9 mouse cellular contexts compared by ENCODE assay signal in the genomic region with DNA sequence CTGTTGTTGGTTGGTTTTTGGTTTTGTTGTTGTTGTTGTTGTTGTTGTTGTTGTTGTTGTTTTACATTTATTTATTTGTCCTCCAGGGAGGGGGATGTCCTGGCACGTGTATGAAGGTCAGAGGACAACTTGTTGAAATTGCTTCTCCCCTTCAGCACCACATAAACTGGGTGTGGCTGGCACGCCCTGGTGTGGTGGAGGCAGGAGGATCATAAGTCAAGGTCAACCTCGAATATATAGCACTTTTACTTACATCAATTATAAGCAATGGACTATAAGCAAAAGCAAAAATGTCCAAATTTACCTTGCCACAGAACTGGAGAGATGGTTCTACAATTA. TPM values are rescaled to one million over a fixed set of nuclear protein-coding genes. Genes with fewer than 3 reads are reported as not detected.
DNase-seq lines count a peak whose midpoint lies in the region; ATAC-seq lines count a peak whose summit lies in the region.
"Had no signal": no experiment of that assay in that cellular context is flagged by ENCODE, and none has a peak within 500 bp of the region (broad histone marks: within the 10 kb centered on the region; RNA-seq: fewer than 3 reads in every experiment).

No protein-coding gene starts in this region.

- H3K27me3 ChIP-seq in lung, embryonic 15.5 days: no peaks in the 10 kb centered on the region
- no peaks in the 10 kb centered on the region for H3K27me3 ChIP-seq in forebrain, embryonic 10.5 days (ENCODE audit: poor library complexity, severe bottlenecking)
- H3K27me3 ChIP-seq in limb, embryonic 15.5 days: no peaks in the 10 kb centered on the region
- no peaks in the 10 kb centered on the region for H3K27me3 ChIP-seq in stomach, embryonic 15.5 days (replicated peaks)

- no peaks in the 10 kb centered on the region for H3K9me3 ChIP-seq in lung, embryonic 15.5 days
- no peaks in the 10 kb centered on the region for H3K9me3 ChIP-seq in forebrain, embryonic 10.5 days
- no peaks in the 10 kb centered on the region for H3K9me3 ChIP-seq in limb, embryonic 15.5 days
- H3K9me3 ChIP-seq in stomach, embryonic 15.5 days: no peaks in the 10 kb centered on the region

- 66% methylated on average over 3 of the region's 3 CpGs for WGBS in lung, embryonic 15.5 days
- WGBS in forebrain, embryonic 10.5 days: 83% methylated on average over 3 of the region's 3 CpGs
- WGBS in limb, embryonic 15.5 days: 76% methylated on average over 3 of the region's 3 CpGs
- WGBS in stomach, embryonic 15.5 days: 68% methylated on average over 3 of the region's 3 CpGs

- DNase-seq in lung, postnatal 36 days: no peak
- no peak for DNase-seq in forebrain, embryonic 10.5 days (ENCODE audit: extremely low spot score, low spot score)
- no peak for DNase-seq in right cerebral cortex, postnatal 10 days (ENCODE audit: low spot score in 2 of 2)
- no peak for DNase-seq in thymus, postnatal 36 days

- no peak overlapping the region for H3K9ac ChIP-seq in lung, embryonic 15.5 days
- no peak overlapping the region for H3K9ac ChIP-seq in limb, embryonic 15.5 days
- H3K9ac ChIP-seq in stomach, embryonic 15.5 days: no peak overlapping the region

- ATAC-seq in lung, embryonic 15.5 days (ENCODE audit: borderline replicate concordance, extremely low read depth, low FRiP score, low TSS enrichment): 0 out of 2 replicates have a peak, but pooled peaks have one; percentile 3
- ATAC-seq in limb, embryonic 15.5 days (ENCODE audit: insufficient number of reproducible peaks, low FRiP score, low TSS enrichment, low read depth): no peak
- 0 out of 2 replicates have a peak, but pooled peaks have one; percentile 37 for ATAC-seq in stomach, embryonic 15.5 days (ENCODE audit: insufficient read depth, low FRiP score, low read depth)
- no peak for ATAC-seq in activated CD4-positive, CD25-positive, alpha-beta regulatory T cell, adult 4 months

- no peak overlapping the region for H3K27ac ChIP-seq in lung, embryonic 15.5 days
- no peak overlapping the region for H3K27ac ChIP-seq in forebrain, embryonic 10.5 days
- H3K27ac ChIP-seq in limb, embryonic 15.5 days: no peak overlapping the region
- no peak overlapping the region for H3K27ac ChIP-seq in stomach, embryonic 15.5 days

- H3K4me3 ChIP-seq in lung, embryonic 15.5 days: peak overlapping the region; percentile 85
- H3K4me3 ChIP-seq in forebrain, embryonic 10.5 days: peak overlapping the region; percentile 82
- peak overlapping the region; percentile 98 for H3K4me3 ChIP-seq in limb, embryonic 15.5 days
- peak overlapping the region; percentile 61 for H3K4me3 ChIP-seq in stomach, embryonic 15.5 days (replicated peaks)

- H3K36me3 ChIP-seq in lung, embryonic 15.5 days: peaks cover 23% of the 10 kb centered on the region
- peaks cover 24% of the 10 kb centered on the region for H3K36me3 ChIP-seq in forebrain, embryonic 10.5 days (replicated peaks)
- H3K36me3 ChIP-seq in limb, embryonic 15.5 days: peaks cover 20% of the 10 kb centered on the region
- H3K36me3 ChIP-seq in stomach, embryonic 15.5 days: peaks cover 17% of the 10 kb centered on the region

- peak overlapping the region; percentile 53 for H3K4me2 ChIP-seq in lung, embryonic 15.5 days
- H3K4me2 ChIP-seq in limb, embryonic 15.5 days: peak overlapping the region; percentile 42
- peak overlapping the region; percentile 43 for H3K4me2 ChIP-seq in stomach, embryonic 15.5 days

- peaks cover 3% of the 10 kb centered on the region; the same call in 1 of the 2 replicates for H3K4me1 ChIP-seq in lung, embryonic 15.5 days
- H3K4me1 ChIP-seq in forebrain, embryonic 10.5 days: peaks cover 5% of the 10 kb centered on the region
- no peaks in the 10 kb centered on the region; the same call in 1 of the 2 replicates for H3K4me1 ChIP-seq in limb, embryonic 15.5 days
- H3K4me1 ChIP-seq in stomach, embryonic 15.5 days: peaks cover 3% of the 10 kb centered on the region; the same call in 1 of the 2 replicates

RNA-seq across cellular contexts. Expression of a gene that starts 0.6 kb away (rescaled TPM):
- 71.9 and 78.4 TPM in 2 replicates for polyA plus RNA-seq in lung, embryonic 15.5 days (2015; fragmentation: Nextera tagmentation; extraction: Ambion mirVana)
- polyA plus RNA-seq in forebrain, embryonic 10.5 days (2016; fragmentation: Nextera tagmentation; extraction: Ambion mirVana): 104 and 107 TPM in 2 replicates
- polyA plus RNA-seq in limb, embryonic 15.5 days (2015; fragmentation: Nextera tagmentation; extraction: Ambion mirVana): 63.2 and 66.8 TPM in 2 replicates
- polyA plus RNA-seq in stomach, embryonic 15.5 days (2015; fragmentation: Nextera tagmentation; extraction: Ambion mirVana): 68.4 and 76.6 TPM in 2 replicates
- 10 to 100 TPM; 37.5 to 38.6 TPM for polyA plus RNA-seq in activated CD4-positive, CD25-positive, alpha-beta regulatory T cell, adult 4 months (2017; shearing (Covaris generic))

RNA-seq across cellular contexts. Expression of a gene that starts 11.2 kb away (rescaled TPM):
- polyA plus RNA-seq in lung, embryonic 15.5 days (2015; fragmentation: Nextera tagmentation; extraction: Ambion mirVana): not detected in 2 replicates
- polyA plus RNA-seq in forebrain, embryonic 10.5 days (2016; fragmentation: Nextera tagmentation; extraction: Ambion mirVana): not detected in 2 replicates
- 0.40 and 0.68 TPM in 2 replicates for polyA plus RNA-seq in limb, embryonic 15.5 days (2015; fragmentation: Nextera tagmentation; extraction: Ambion mirVana)
- polyA plus RNA-seq in stomach, embryonic 15.5 days (2015; fragmentation: Nextera tagmentation; extraction: Ambion mirVana): not detected in 2 replicates
- polyA plus RNA-seq in activated CD4-positive, CD25-positive, alpha-beta regulatory T cell, adult 4 months (2017; shearing (Covaris generic)): not detected
- polyA plus RNA-seq: gonadal fat pad, adult 2 months had no signal

Comparison
In these comparisons a context has a peak if more than half of its experiments do, and no peak if none do; other contexts are left out.
1. ATAC-seq: peak in lung, embryonic 15.5 days (single experiment) and stomach, embryonic 15.5 days (single experiment); none in limb, embryonic 15.5 days (single experiment) and activated CD4-positive, CD25-positive, alpha-beta regulatory T cell, adult 4 months (single experiment).
2. Peak in every context shown above with its lines, with median percentiles within 50 percentile points of each other: H3K4me2 ChIP-seq and H3K4me3 ChIP-seq.